Mouse (Mus musculus) hindbrain, embryonic 13.5 days (tissue): ENCODE results near the gene Dhx16. TPM values are rescaled to one million over a fixed set of nuclear protein-coding genes. Genes with fewer than 3 reads are reported as not detected.
"Not testable (repeated sequence)": the region's sequence is repeated elsewhere in the genome, so short reads cannot be mapped to it uniquely, and the experiment has no call there.

Experiments
- ATAC-seq: fragments of 200-750 bp; cut with Nextera tagmentation; 2 replicates; pipeline ENCODE4 v1.8.0; 2017; ENCODE audit warnings: moderate TSS enrichment; ENCODE audit not compliant: low FRiP score
- H3K27ac ChIP-seq: fragments of 300-500 bp; sonication (generic); 2 replicates; pipeline ENCODE4 v1.5.1; 2015; ENCODE audit warnings: inconsistent platforms, mild to moderate bottlenecking, moderate library complexity
- H3K27me3 ChIP-seq: fragments of 300-500 bp; sonication (generic); 2 replicates; pipeline ENCODE4 v1.6.1; 2015; ENCODE audit warnings: mild to moderate bottlenecking, inconsistent platforms
- H3K36me3 ChIP-seq: fragments of 300-500 bp; sonication (generic); 2 replicates; pipeline ENCODE4 v1.6.1; 2015; ENCODE audit warnings: mild to moderate bottlenecking, inconsistent platforms
- H3K4me1 ChIP-seq: fragments of 300-500 bp; sonication (generic); replicated peaks from 2 replicates; pipeline ENCODE4 v1.6.1; 2015; ENCODE audit warnings: inconsistent platforms
- H3K4me2 ChIP-seq: fragments of 300-500 bp; sonication (generic); 2 replicates; pipeline ENCODE4 v1.6.1; 2015; ENCODE audit warnings: inconsistent platforms, mild to moderate bottlenecking, moderate library complexity
- H3K4me3 ChIP-seq: fragments of 300-500 bp; sonication (generic); 2 replicates; pipeline ENCODE4 v1.5.1; 2015; ENCODE audit warnings: mild to moderate bottlenecking, inconsistent platforms
- H3K9ac ChIP-seq: fragments of 300-500 bp; sonication (generic); 2 replicates; pipeline ENCODE4 v1.6.1; 2015; ENCODE audit warnings: mild to moderate bottlenecking, inconsistent platforms
- H3K9me3 ChIP-seq: fragments of 300-500 bp; sonication (generic); 2 replicates; pipeline ENCODE4 v1.6.1; 2016; ENCODE audit warnings: inconsistent platforms
- WGBS: fragments of 180-500 bp; shearing (Covaris S2); methylation state at CpG from one replicate; pipeline ENCODE4 v1.1.7; 2015; 5-methylcytosine and 5-hydroxymethylcytosine counted together
- polyA plus RNA-seq: library from polyadenylated mRNA; unstranded; fragments of >200 nt; fragmentation: Nextera tagmentation; extraction: Ambion mirVana; gene quantifications from 2 replicates; pipeline ENCODE4 v1.2.1, GENCODE M21; 2015

The Dhx16 gene
- polyA plus RNA-seq, 1 experiment from 2014 or later = 28.6 TPM

DNA sequence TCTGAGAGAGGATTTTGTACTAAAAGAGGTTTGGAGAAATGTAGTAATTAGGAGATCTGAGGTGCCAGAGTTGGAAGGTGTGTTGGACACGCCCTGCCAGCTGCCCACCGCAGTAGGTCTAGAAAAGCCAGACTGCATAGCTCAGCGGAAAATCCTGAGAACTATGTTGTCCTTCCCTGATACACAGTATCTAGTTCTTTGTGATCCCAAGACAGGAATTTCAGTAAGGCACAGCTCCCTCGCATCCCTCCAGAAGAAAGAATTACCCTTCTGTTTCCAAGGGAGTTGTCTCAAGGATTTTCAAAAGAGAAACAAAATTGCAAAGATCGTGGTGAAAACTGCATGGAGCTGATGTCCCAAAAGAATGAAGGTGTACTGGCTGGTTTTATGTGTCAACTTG, 41.0 kb upstream of the Dhx16 start:
- Histone ChIP-seq H3K27ac (peak overlapping the region; percentile 99), H3K36me3 (peaks cover 31% of the 10 kb centered on the region), H3K27me3 (no peaks in the 10 kb centered on the region), H3K4me2 (peak overlapping the region; percentile 67), H3K4me1 (peaks cover 61% of the 10 kb centered on the region), H3K9ac (peak overlapping the region; percentile 100), H3K4me3 (peak overlapping the region; percentile 96), H3K9me3 (no peaks in the 10 kb centered on the region)
- 0 out of 2 replicates have a peak, but pooled peaks have one; percentile 30 for ATAC-seq
- 3% methylated on average over 5 of the region's 5 CpGs for WGBS

- Histone ChIP-seq H3K4me2 (peak overlapping the region; percentile 67), H3K4me3 (peak overlapping the region; percentile 96), H3K36me3 (peaks cover 27% of the 10 kb centered on the region), H3K27ac (peak overlapping the region; percentile 99), H3K4me1 (peaks cover 57% of the 10 kb centered on the region), H3K9ac (peak overlapping the region; percentile 100)
- not testable (repeated sequence) for H3K9me3 ChIP-seq, H3K27me3 ChIP-seq, ATAC-seq
- WGBS = 62% methylated on average over 3 of the region's 3 CpGs
Measured at GRCm38 (mm10) chr17:35839002-35839401, 40.6 kb upstream of the Dhx16 start.

DNA sequence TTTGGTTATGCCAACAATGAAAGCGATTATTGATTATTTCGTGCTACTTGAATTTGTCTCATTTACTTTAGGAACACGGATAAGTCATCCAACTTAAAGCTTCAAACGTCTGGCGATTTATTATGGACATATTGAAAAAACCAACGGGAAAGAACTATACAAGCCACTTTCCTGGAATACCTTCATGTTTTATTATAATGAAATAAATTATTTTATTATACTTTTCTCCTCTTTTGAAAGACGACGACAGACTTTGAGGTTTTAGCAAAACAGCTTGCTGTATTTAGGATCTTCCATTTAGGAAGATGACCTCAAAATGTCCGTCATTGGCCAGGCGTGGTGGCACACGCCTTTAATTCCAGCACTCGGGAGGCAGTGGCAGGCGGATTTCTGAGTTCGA, 39.1 kb upstream of the Dhx16 start:
- peak overlapping the region; percentile 46 for H3K4me2 ChIP-seq
- 59% methylated on average over 14 of the region's 14 CpGs for WGBS
- H3K9ac ChIP-seq = 0 out of 2 replicates have a peak overlapping the region, but pooled peaks have one; percentile 39

GRCm38 (mm10) chr17:35841076-35841950, 38.3 kb upstream of the Dhx16 start, which contains the start of gene Mdc1:
Gene Mdc1 (plus strand): TSS chr17:35841515.
- H3K27me3 ChIP-seq = no peaks in the 10 kb centered on the region
- peak within 1 kb of the TSS; percentile 75 for H3K4me2 ChIP-seq
- H3K27ac ChIP-seq = peak within 1 kb of the TSS; percentile 78
- under 1% methylated on average over 59 of the region's 59 CpGs for WGBS
- H3K4me1 ChIP-seq = peaks cover 34% of the 10 kb centered on the region
- no peaks in the 10 kb centered on the region for H3K9me3 ChIP-seq
- H3K9ac ChIP-seq = peak within 1 kb of the TSS; percentile 76
- ATAC-seq = peak; percentile 92
- peaks cover 21% of the 10 kb centered on the region for H3K36me3 ChIP-seq
- peak within 1 kb of the TSS; percentile 60 for H3K4me3 ChIP-seq

More for the DNA sequence above, 39.1 kb upstream of the Dhx16 start:
- no peak for ATAC-seq
- Histone ChIP-seq H3K9me3 (no peaks in the 10 kb centered on the region), H3K27ac (peak overlapping the region; percentile 78; the same call in 1 of the 2 replicates), H3K4me1 (peaks cover 41% of the 10 kb centered on the region), H3K36me3 (peaks cover 21% of the 10 kb centered on the region), H3K4me3 (peak overlapping the region; percentile 35), H3K27me3 (no peaks in the 10 kb centered on the region)

DNA sequence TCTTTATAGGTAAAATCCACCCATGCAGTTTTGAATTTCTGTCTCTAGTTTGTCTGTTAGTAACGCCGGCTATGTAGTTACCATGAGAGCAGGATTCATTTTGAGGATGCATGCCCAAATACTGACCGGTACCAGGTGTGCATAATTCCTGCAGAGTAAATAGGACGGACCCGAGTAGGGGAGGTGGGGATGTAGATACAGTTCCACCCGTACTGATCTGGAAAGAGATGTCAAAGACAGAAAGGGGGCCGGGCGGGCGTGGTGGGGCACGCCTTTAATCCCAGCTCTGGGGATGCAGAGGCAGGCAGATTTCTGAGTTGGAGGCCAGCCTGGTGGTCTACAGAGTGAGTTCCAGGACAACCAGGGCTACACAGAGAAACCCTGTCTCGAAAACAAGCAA, 37.6 kb upstream of the Dhx16 start:
- peak overlapping the region; percentile 76 for H3K9ac ChIP-seq
- H3K27me3 ChIP-seq = no peaks in the 10 kb centered on the region
- H3K4me3 ChIP-seq = peak overlapping the region; percentile 60
- peak overlapping the region; percentile 78 for H3K27ac ChIP-seq
- WGBS = 18% methylated on average over 11 of the region's 11 CpGs
- ATAC-seq = no peak
- peak overlapping the region; percentile 75 for H3K4me2 ChIP-seq
- peaks cover 31% of the 10 kb centered on the region for H3K4me1 ChIP-seq
- H3K36me3 ChIP-seq = peaks cover 24% of the 10 kb centered on the region
- no peaks in the 10 kb centered on the region for H3K9me3 ChIP-seq

DNA sequence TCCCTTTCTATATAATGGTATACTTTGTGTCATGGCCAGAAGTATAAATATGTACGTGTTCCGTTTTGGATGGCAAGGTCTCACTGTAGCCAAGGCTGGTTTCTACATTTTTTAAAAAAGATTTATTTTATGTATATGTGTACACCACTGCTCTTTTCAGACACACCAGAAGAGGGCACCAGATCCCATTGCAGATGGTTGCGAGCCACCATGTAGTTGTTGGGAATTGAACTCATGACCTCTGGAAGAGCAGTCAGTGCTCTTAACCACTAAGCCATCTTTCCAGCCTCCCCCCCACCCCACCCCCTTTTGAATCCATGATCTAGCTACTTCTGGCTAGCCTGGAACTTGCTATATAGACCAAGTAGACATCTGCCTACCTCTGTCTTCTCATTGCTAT, 36.1 kb upstream of the Dhx16 start:
- H3K27me3 ChIP-seq = no peaks in the 10 kb centered on the region
- no peak for ATAC-seq
- WGBS = 96% methylated on average over 3 of the region's 3 CpGs
- H3K9me3 ChIP-seq = no peaks in the 10 kb centered on the region
- H3K4me1 ChIP-seq = peaks cover 31% of the 10 kb centered on the region
- H3K36me3 ChIP-seq = peaks cover 39% of the 10 kb centered on the region
- no peak overlapping the region for H3K4me2 ChIP-seq
- H3K27ac ChIP-seq = no peak overlapping the region
- no peak overlapping the region for H3K4me3 ChIP-seq
- no peak overlapping the region for H3K9ac ChIP-seq

DNA sequence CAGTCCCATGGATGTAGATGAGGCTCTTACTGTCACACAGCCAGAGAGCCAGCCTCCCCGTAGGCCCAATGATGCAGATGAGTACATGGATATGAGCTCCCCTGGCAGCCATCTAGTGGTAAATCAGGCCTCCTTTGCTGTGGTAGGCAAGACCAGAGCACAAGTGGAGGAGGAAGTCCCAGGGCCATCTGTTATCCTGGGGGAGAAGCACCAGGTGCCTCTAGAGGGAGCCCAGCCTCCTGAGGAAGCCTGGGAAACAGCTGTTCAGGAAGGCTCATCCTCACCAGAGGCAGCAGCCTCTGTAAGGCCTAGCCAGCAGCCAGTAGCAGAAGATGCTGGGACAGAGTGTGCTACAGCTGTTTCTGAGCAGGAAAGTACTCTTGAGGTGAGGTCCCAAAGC, 31.5 kb upstream of the Dhx16 start:
- Histone ChIP-seq H3K9ac (no peak overlapping the region), H3K4me3 (no peak overlapping the region), H3K36me3 (peaks cover 82% of the 10 kb centered on the region), H3K9me3 (no peaks in the 10 kb centered on the region), H3K27me3 (no peaks in the 10 kb centered on the region), H3K4me1 (no peaks in the 10 kb centered on the region), H3K27ac (no peak overlapping the region), H3K4me2 (no peak overlapping the region)
- 67% methylated on average over 1 of the region's 1 CpGs for WGBS
- no peak for ATAC-seq

- no peak overlapping the region for H3K27ac ChIP-seq
- H3K9me3 ChIP-seq = no peaks in the 10 kb centered on the region
- no peaks in the 10 kb centered on the region for H3K27me3 ChIP-seq
- no peaks in the 10 kb centered on the region for H3K4me1 ChIP-seq
- 0 out of 2 replicates have a peak overlapping the region, but pooled peaks have one; percentile 15 for H3K9ac ChIP-seq
- 94% methylated on average over 3 of the region's 3 CpGs for WGBS
- no peak overlapping the region for H3K4me3 ChIP-seq
- no peak for ATAC-seq
- no peak overlapping the region for H3K4me2 ChIP-seq
- H3K36me3 ChIP-seq = peaks cover 88% of the 10 kb centered on the region
Measured at GRCm38 (mm10) chr17:35850974-35851373, 28.6 kb upstream of the Dhx16 start.

- H3K27ac ChIP-seq = no peak overlapping the region
- H3K36me3 ChIP-seq = peaks cover 26% of the 10 kb centered on the region
- 93% methylated on average over 1 of the region's 1 CpGs for WGBS
- no peak overlapping the region for H3K4me3 ChIP-seq
- peaks cover 17% of the 10 kb centered on the region for H3K4me1 ChIP-seq
- no peak overlapping the region for H3K9ac ChIP-seq
- no peak for ATAC-seq
- no peaks in the 10 kb centered on the region for H3K9me3 ChIP-seq
- H3K4me2 ChIP-seq = no peak overlapping the region
- H3K27me3 ChIP-seq = no peaks in the 10 kb centered on the region
Measured at GRCm38 (mm10) chr17:35859371-35859770, 20.2 kb upstream of the Dhx16 start.

- Histone ChIP-seq H3K9me3 (no peaks in the 10 kb centered on the region), H3K27me3 (no peaks in the 10 kb centered on the region), H3K27ac (no peak overlapping the region), H3K4me2 (peak overlapping the region; percentile 63; the same call in 1 of the 2 replicates), H3K4me1 (peaks cover 22% of the 10 kb centered on the region), H3K36me3 (peaks cover 21% of the 10 kb centered on the region), H3K9ac (no peak overlapping the region), H3K4me3 (no peak overlapping the region)
- ATAC-seq = no peak
- 61% methylated on average over 2 of the region's 2 CpGs for WGBS
Measured at GRCm38 (mm10) chr17:35859835-35860234, 19.8 kb upstream of the Dhx16 start.

GRCm38 (mm10) chr17:35860831-35861197, 18.8 kb upstream of the Dhx16 start:
- H3K27me3 ChIP-seq = no peaks in the 10 kb centered on the region
- peak; percentile 4; the same call in 1 of the 2 replicates for ATAC-seq
- WGBS = 5% methylated on average over 12 of the region's 12 CpGs
- no peaks in the 10 kb centered on the region for H3K9me3 ChIP-seq
- H3K4me1 ChIP-seq = peaks cover 26% of the 10 kb centered on the region
- peak overlapping the region; percentile 82 for H3K9ac ChIP-seq
- peak overlapping the region; percentile 98 for H3K27ac ChIP-seq
- H3K36me3 ChIP-seq = peaks cover 19% of the 10 kb centered on the region
- H3K4me2 ChIP-seq = peak overlapping the region; percentile 63
- H3K4me3 ChIP-seq = peak overlapping the region; percentile 73

DNA sequence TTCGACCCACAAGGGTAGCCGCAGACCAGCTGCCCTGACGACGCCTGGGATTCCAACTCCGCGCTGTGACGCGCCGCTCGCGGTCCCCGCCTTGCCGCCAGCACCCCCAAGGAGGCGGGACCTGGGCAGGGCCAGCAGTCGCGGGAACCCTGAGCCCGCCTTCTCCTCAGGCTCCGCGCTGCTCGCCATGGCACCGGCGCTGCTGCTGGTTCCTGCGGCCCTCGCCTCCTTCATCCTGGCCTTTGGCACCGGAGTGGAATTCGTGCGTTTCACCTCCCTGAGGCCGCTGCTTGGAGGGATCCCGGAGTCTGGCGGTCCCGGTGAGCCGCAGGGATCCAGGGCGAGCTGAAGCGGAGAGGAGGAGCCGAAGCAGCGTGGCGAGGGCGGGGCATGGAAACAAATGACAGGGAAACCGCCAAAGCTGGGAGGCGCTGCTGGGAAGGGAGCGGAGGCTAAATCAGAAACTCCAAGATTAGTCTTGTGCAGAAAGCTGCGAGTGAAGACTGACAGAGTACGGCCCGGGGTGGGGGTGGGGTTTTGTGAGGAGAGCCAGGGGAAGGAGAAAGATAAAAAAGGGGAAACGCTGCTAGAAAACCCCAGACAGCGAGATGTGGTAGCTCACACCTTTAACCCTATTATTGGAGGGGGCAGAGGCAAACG, 18.3 kb upstream of the Dhx16 start, which contains the start of gene Nrm:
Nrm (plus strand) TSS at position 121 of the 660 bp plus-strand sequence.
- WGBS = under 1% methylated on average over 47 of the region's 47 CpGs
- Histone ChIP-seq H3K4me2 (peak within 1 kb of the TSS; percentile 63), H3K27ac (peak within 1 kb of the TSS; percentile 98), H3K36me3 (peaks cover 19% of the 10 kb centered on the region), H3K4me3 (peak within 1 kb of the TSS; percentile 73), H3K4me1 (peaks cover 26% of the 10 kb centered on the region), H3K27me3 (no peaks in the 10 kb centered on the region), H3K9me3 (no peaks in the 10 kb centered on the region), H3K9ac (peak within 1 kb of the TSS; percentile 82)
- ATAC-seq = peak; percentile 91
